Mouse (Mus musculus) hindbrain, embryonic 16.5 days (tissue): ENCODE data around the gene Klhl42. TPM values are rescaled to one million over a fixed set of nuclear protein-coding genes. Genes with fewer than 3 reads are reported as not detected.

Source experiments
- ATAC-seq: fragments of 200-750 bp; cut with Nextera tagmentation; 2 replicates; pipeline ENCODE4 v1.8.0; 2017; ENCODE audit warnings: moderate TSS enrichment, moderate library complexity
- H3K27ac ChIP-seq: fragments of 300-500 bp; sonication (generic); 2 replicates; pipeline ENCODE4 v1.5.1; 2014; ENCODE audit warnings: low read depth, mild to moderate bottlenecking, control low read depth, low read length, moderate library complexity
- H3K27me3 ChIP-seq: fragments of 300-500 bp; sonication (generic); replicated peaks from 2 replicates; pipeline ENCODE4 v1.6.1; 2014; ENCODE audit warnings: low read length; ENCODE audit not compliant: control insufficient read depth, insufficient read depth
- H3K36me3 ChIP-seq: fragments of 300-500 bp; sonication (generic); 2 replicates; pipeline ENCODE4 v1.6.1; 2014; ENCODE audit warnings: mild to moderate bottlenecking, low read length, moderate library complexity, mixed read lengths; ENCODE audit not compliant: control insufficient read depth, insufficient read depth
- H3K4me1 ChIP-seq: fragments of 300-500 bp; sonication (generic); 2 replicates; pipeline ENCODE4 v1.6.1; 2014; ENCODE audit warnings: low read depth, low read length; ENCODE audit not compliant: control insufficient read depth, insufficient read depth
- H3K4me2 ChIP-seq: fragments of 300-500 bp; sonication (generic); 2 replicates; pipeline ENCODE4 v1.6.1; 2014; ENCODE audit warnings: mild to moderate bottlenecking, low read length, control low read depth, moderate library complexity
- H3K4me3 ChIP-seq: fragments of 300-500 bp; sonication (generic); 2 replicates; pipeline ENCODE4 v1.5.1; 2014; ENCODE audit warnings: mild to moderate bottlenecking, low read length, control low read depth, moderate library complexity
- H3K9ac ChIP-seq: fragments of 300-500 bp; sonication (generic); 2 replicates; pipeline ENCODE4 v1.6.1; 2014; ENCODE audit warnings: low read depth, mild to moderate bottlenecking, control low read depth, low read length, moderate library complexity
- H3K9me3 ChIP-seq: fragments of 300-500 bp; sonication (generic); 2 replicates; pipeline ENCODE4 v1.6.1; 2014; ENCODE audit warnings: mild to moderate bottlenecking, low read length, moderate library complexity; ENCODE audit not compliant: control insufficient read depth
- WGBS: fragments of 180-500 bp; shearing (Covaris S2); extraction: QIAGEN DNeasy Blood & Tissue Kit; methylation state at CpG from one replicate; pipeline ENCODE4 v1.1.7; 2014; 5-methylcytosine and 5-hydroxymethylcytosine counted together
- polyA plus RNA-seq: library from polyadenylated mRNA; unstranded; fragments of >200 nt; fragmentation: Nextera tagmentation; extraction: Ambion mirVana; gene quantifications from 2 replicates; pipeline ENCODE4 v1.2.1, GENCODE M21; 2015

Klhl42 gene
- polyA plus RNA-seq, 1 experiment from 2014 or later, result 6.3 TPM

DNA sequence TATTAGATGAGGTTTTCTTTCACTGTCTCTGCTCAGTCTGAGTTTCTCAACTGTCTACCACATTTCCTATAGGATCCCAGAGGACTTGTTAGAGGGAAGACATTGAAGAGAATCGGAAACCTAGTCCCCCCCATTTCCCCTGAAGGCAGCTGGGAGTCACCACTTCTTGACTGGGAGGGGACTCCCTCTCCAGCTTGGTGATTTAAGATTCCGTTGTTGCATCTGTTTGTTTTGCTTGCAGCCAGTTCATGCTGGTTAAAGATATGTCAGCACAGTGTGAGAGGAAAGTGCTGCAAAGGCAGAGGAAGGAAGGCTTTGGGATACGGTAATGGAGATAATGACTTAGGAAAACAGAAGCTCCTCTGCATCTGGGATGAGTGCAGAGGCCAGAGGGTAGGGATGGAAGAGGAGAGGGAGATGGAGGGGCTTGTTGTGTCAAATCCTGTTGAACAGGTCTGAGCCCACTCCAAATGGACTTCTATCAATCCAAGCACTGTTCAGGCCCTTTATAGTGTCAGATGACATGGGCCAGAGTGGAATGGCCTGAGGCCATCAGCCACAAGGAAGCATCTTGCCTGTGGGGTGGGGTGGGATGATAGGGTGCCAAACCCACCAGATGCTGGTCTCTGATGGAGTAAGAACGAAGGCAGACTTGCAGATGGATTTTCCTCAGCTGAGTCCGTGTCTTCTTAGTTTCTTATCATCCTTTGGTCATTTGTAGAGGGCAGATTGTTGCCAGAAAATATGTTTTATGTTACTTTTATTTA, 70.8 kb downstream of the Klhl42 start:
- Histone ChIP-seq H3K36me3 (no peaks in the 10 kb centered on the region), H3K9me3 (no peaks in the 10 kb centered on the region), H3K27me3 (no peaks in the 10 kb centered on the region), H3K4me1 (no peaks in the 10 kb centered on the region), H3K4me3 (no peak overlapping the region), H3K9ac (no peak overlapping the region), H3K27ac (no peak overlapping the region), H3K4me2 (no peak overlapping the region)
- WGBS, result 65% methylated on average over 5 of the region's 5 CpGs
- ATAC-seq, result peak; percentile 27; the same call in 1 of the 2 replicates

Other genes with a start within 250 kb of the Klhl42 start
- gene Smco2, start 241.3 kb upstream of the Klhl42 start, polyA plus RNA-seq, result not detected in 2 replicates
- gene Ppfibp1, start 202.9 kb upstream of the Klhl42 start, polyA plus RNA-seq, result 14.6 and 15.9 TPM in 2 replicates
- 0.05 TPM in 1 of 2 replicates, not detected in the other for gene 1700034J05Rik, start 137.0 kb upstream of the Klhl42 start, polyA plus RNA-seq
- gene Rep15, start 58.8 kb upstream of the Klhl42 start, polyA plus RNA-seq, result 0.54 and 0.82 TPM in 2 replicates
- 76.1 and 81.6 TPM in 2 replicates for gene Mrps35, start 48.6 kb upstream of the Klhl42 start, polyA plus RNA-seq
- 0.65 and 0.81 TPM in 2 replicates for gene Mansc4, start 4.3 kb upstream of the Klhl42 start, polyA plus RNA-seq
- gene Pthlh, start 172.8 kb downstream of the Klhl42 start, polyA plus RNA-seq, result 3.9 and 4.4 TPM in 2 replicates